Mouse (Mus musculus) liver, embryonic 14.5 days (tissue): ENCODE data around the gene Rnf166. TPM values are rescaled to one million over a fixed set of nuclear protein-coding genes. Genes with fewer than 3 reads are reported as not detected.
A peak's percentile ranks its signal among the peaks of the same experiment; 100 is the strongest.

Source experiments
- ATAC-seq: fragments of 200-750 bp; cut with Nextera tagmentation; 2 replicates; pipeline ENCODE4 v1.8.0; 2017; ENCODE audit warnings: moderate number of reproducible peaks, mild to moderate bottlenecking, moderate library complexity; ENCODE audit not compliant: insufficient read depth
- DNase-seq, 3 experiments: peaks; one replicate each; pipeline ENCODE4 v3.0.0-alpha.2; 2012 to 2013; ENCODE audit warnings: low read depth in 3 of 3, low spot score in 3 of 3
- H3K27ac ChIP-seq: fragments of 300-500 bp; sonication (generic); 2 replicates; pipeline ENCODE4 v1.5.1; 2014; ENCODE audit warnings: moderate library complexity, mild to moderate bottlenecking, control low read depth, inconsistent platforms
- H3K27me3 ChIP-seq: fragments of 300-500 bp; sonication (generic); 2 replicates; pipeline ENCODE4 v1.6.1; 2014; ENCODE audit warnings: mild to moderate bottlenecking, low read length, moderate library complexity; ENCODE audit not compliant: control insufficient read depth, insufficient read depth
- H3K36me3 ChIP-seq: fragments of 300-500 bp; sonication (generic); replicated peaks from 2 replicates; pipeline ENCODE4 v1.6.1; 2014; ENCODE audit warnings: low read depth; ENCODE audit not compliant: control insufficient read depth, insufficient read depth
- H3K4me1 ChIP-seq, 2 experiments: fragments of 200-500 bp in 1 of 2; fragments of 300-500 bp in 1 of 2; sonication (generic) in 1 of 2; replicated peaks; 2 replicates each; pipeline ENCODE4 v1.6.1; 2012 to 2014; ENCODE audit warnings: antibody characterized with exemption in 1 of 2, inconsistent platforms in 1 of 2, low read length in 1 of 2; ENCODE audit not compliant: control insufficient read depth in 2 of 2, insufficient read depth in 2 of 2
- H3K4me2 ChIP-seq: fragments of 300-500 bp; sonication (generic); 2 replicates; pipeline ENCODE4 v1.6.1; 2014; ENCODE audit warnings: low read depth, mild to moderate bottlenecking, control low read depth, moderate library complexity
- H3K4me3 ChIP-seq, 2 experiments: fragments of 200-500 bp in 1 of 2; fragments of 300-500 bp in 1 of 2; sonication (generic) in 1 of 2; 2 replicates each; pipeline ENCODE4 v1.5.1; 2012 to 2014; ENCODE audit warnings: low read depth in 2 of 2, low read length in 2 of 2, mild to moderate bottlenecking in 2 of 2, control low read depth in 1 of 2, inconsistent platforms in 1 of 2, moderate library complexity in 1 of 2; ENCODE audit not compliant: insufficient read depth in 1 of 2
- H3K9ac ChIP-seq: fragments of 300-500 bp; sonication (generic); replicated peaks from 2 replicates; pipeline ENCODE4 v1.6.1; 2014; ENCODE audit warnings: mild to moderate bottlenecking, control low read depth, moderate library complexity
- H3K9me3 ChIP-seq: fragments of 300-500 bp; sonication (generic); 2 replicates; pipeline ENCODE4 v1.6.1; 2016; ENCODE audit warnings: low read length, mixed read lengths; ENCODE audit not compliant: control insufficient read depth
- CTCF ChIP-seq: IDR thresholded peaks from 2 replicates; pipeline ENCODE4 v1.5.1; 2016; ENCODE audit warnings: antibody characterized with exemption, low read depth, control low read depth
- EP300 ChIP-seq: IDR thresholded peaks from 2 replicates; pipeline ENCODE4 v1.6.1; 2016; ENCODE audit warnings: antibody characterized with exemption, low read depth
- WGBS: fragments of 180-500 bp; shearing (Covaris S2); extraction: QIAGEN DNeasy Blood & Tissue Kit; methylation state at CpG from one replicate; pipeline ENCODE4 v1.1.7; 2014; ENCODE audit not compliant: insufficient replicate concordance; 5-methylcytosine and 5-hydroxymethylcytosine counted together
- polyA plus RNA-seq, 2 experiments: library from polyadenylated mRNA; depleted of rRNA in 1 of 2; stranded (reverse) in 1 of 2; unstranded in 1 of 2; fragments of >200 nt; fragmentation: Nextera tagmentation in 1 of 2; extraction: Ambion mirVana in 1 of 2; gene quantifications; 2 replicates each; pipeline versions ENCODE4 v1.2.1 to v1.2.3; 2012 to 2014

The Rnf166 gene
- polyA plus RNA-seq, 2 experiments = 8.7 to 12.6 TPM

- WGBS = 86% methylated on average over 16 of the region's 16 CpGs
- Histone ChIP-seq H3K27ac (no peak overlapping the region), H3K4me1 (no peaks in the 10 kb centered on the region), H3K27me3 (no peaks in the 10 kb centered on the region), H3K4me3 (no peak overlapping the region), H3K9me3 (no peaks in the 10 kb centered on the region), H3K9ac (no peak overlapping the region), H3K4me2 (no peak overlapping the region), H3K36me3 (peaks cover 27% of the 10 kb centered on the region)
- DNase-seq (no peak), ATAC-seq (no peak)
- TF ChIP-seq CTCF = no peak
- TF ChIP-seq EP300 = no peak
Observed at GRCm38 (mm10) chr8:122511552-122511951, 35.7 kb upstream of the Rnf166 start.

- 39% methylated on average over 10 of the region's 10 CpGs for WGBS
- no peaks in the 10 kb centered on the region for H3K27me3 ChIP-seq
- no peaks in the 10 kb centered on the region for H3K4me1 ChIP-seq
- H3K36me3 ChIP-seq = peaks cover 72% of the 10 kb centered on the region
- H3K4me3 ChIP-seq = no peak overlapping the region
- H3K9me3 ChIP-seq = no peaks in the 10 kb centered on the region
- peak; percentile 56 for ATAC-seq
- H3K9ac ChIP-seq = no peak overlapping the region
- TF ChIP-seq EP300 (no peak), CTCF (peak; percentile 98)
- no peak overlapping the region for H3K27ac ChIP-seq
- no peak overlapping the region for H3K4me2 ChIP-seq
- peak; percentile 67 to 69 (median 68) for DNase-seq
Observed at GRCm38 (mm10) chr8:122500856-122501255, 25.0 kb upstream of the Rnf166 start.

GRCm38 (mm10) chr8:122497912-122498311, 22.0 kb upstream of the Rnf166 start:
- Histone ChIP-seq H3K4me2 (no peak overlapping the region), H3K27ac (no peak overlapping the region), H3K27me3 (no peaks in the 10 kb centered on the region), H3K9ac (no peak overlapping the region), H3K4me1 (no peaks in the 10 kb centered on the region), H3K9me3 (no peaks in the 10 kb centered on the region), H3K36me3 (peaks cover 89% of the 10 kb centered on the region), H3K4me3 (no peak overlapping the region)
- WGBS = 77% methylated on average over 17 of the region's 17 CpGs
- ATAC-seq (no peak), DNase-seq (no peak)
- no peak for TF ChIP-seq EP300
- TF ChIP-seq CTCF = peak; percentile 70

GRCm38 (mm10) chr8:122497016-122497734, 21.3 kb upstream of the Rnf166 start:
- Histone ChIP-seq H3K36me3 (peaks cover 95% of the 10 kb centered on the region), H3K4me2 (no peak overlapping the region), H3K4me3 (no peak overlapping the region), H3K4me1 (no peaks in the 10 kb centered on the region), H3K27ac (no peak overlapping the region), H3K27me3 (no peaks in the 10 kb centered on the region), H3K9ac (no peak overlapping the region), H3K9me3 (no peaks in the 10 kb centered on the region)
- no peak for DNase-seq
- TF ChIP-seq EP300 (no peak), CTCF (no peak)
- no peak for ATAC-seq
- 80% methylated on average over 12 of the region's 12 CpGs for WGBS

GRCm38 (mm10) chr8:122488387-122488786, 12.5 kb upstream of the Rnf166 start:
- H3K36me3 ChIP-seq = peaks cover 97% of the 10 kb centered on the region
- 95% methylated on average over 9 of the region's 9 CpGs for WGBS
- TF ChIP-seq CTCF = no peak
- TF ChIP-seq EP300 = no peak

More at GRCm38 (mm10) chr8:122488387-122488786, 12.5 kb upstream of the Rnf166 start:
- ATAC-seq (no peak), DNase-seq (no peak)
- H3K4me1 ChIP-seq = no peaks in the 10 kb centered on the region
- H3K4me3 ChIP-seq = no peak overlapping the region
- no peak overlapping the region for H3K27ac ChIP-seq
- no peak overlapping the region for H3K4me2 ChIP-seq
- no peak overlapping the region for H3K9ac ChIP-seq
- no peaks in the 10 kb centered on the region for H3K9me3 ChIP-seq
- H3K27me3 ChIP-seq = no peaks in the 10 kb centered on the region
